10 mouse cellular contexts compared by ENCODE assay signal in the genomic region with DNA sequence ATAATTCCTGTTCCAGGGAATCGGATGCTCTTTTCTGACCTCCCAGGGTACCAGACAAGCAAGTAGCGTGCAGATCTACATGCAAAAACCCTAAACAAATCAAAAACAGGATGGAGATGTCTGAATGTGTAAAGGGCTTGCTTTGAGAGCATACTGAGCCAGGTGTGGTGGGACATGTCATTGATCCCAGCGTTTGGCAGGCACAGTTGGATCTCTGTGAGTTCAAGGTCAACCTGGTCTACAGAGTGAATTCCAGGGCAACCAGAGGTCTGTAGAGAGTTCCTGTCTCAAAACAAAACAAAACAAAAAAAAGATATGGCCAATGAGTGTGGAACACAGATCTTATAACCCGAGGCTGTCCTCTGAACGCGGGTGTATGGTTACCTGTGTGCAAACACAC. TPM values are rescaled to one million over a fixed set of nuclear protein-coding genes. Genes with fewer than 3 reads are reported as not detected.
A peak's percentile ranks its signal among the peaks of the same experiment; 100 is the strongest.
DNase-seq lines count a peak whose midpoint lies in the region; ATAC-seq and TF ChIP-seq lines count a peak whose summit lies in the region.
"Had no signal": no experiment of that assay in that cellular context is flagged by ENCODE, and none has a peak within 500 bp of the region (broad histone marks: within the 10 kb centered on the region; RNA-seq: fewer than 3 reads in every experiment).

No protein-coding gene starts in this region.

- no peaks in the 10 kb centered on the region for H3K27me3 ChIP-seq in heart, embryonic 16.5 days (ENCODE audit: control insufficient read depth, insufficient read depth, low read length)
- no peaks in the 10 kb centered on the region for H3K27me3 ChIP-seq in CH12.LX (replicated peaks)
- H3K27me3 ChIP-seq in liver, embryonic 13.5 days = no peaks in the 10 kb centered on the region

- TF ChIP-seq RAD21 in CH12.LX (IDR thresholded peaks at IDR 0.05; ENCODE audit: low read depth, low read length) = no peak

- H3K4me1 ChIP-seq in heart, embryonic 16.5 days (ENCODE audit: control insufficient read depth, insufficient read depth, low read length) = peaks cover 71% of the 10 kb centered on the region
- peaks cover 3 to 58% of the 10 kb centered on the region in 2 experiments; a peak in 2 of 4 replicates for H3K4me1 ChIP-seq in CH12.LX (ENCODE audit: control insufficient read depth in 1 of 2, insufficient read depth in 2 of 2)
- peaks cover 85% of the 10 kb centered on the region for H3K4me1 ChIP-seq in liver, embryonic 13.5 days (replicated peaks)

- in situ Hi-C loops in CH12.LX (cut with MboI; ENCODE audit: low pct_ligation_motif_present, low pct_unique_long_range_greater_than_20kb, low sequenced_read_pairs) = loop anchor here (10.0 kb wide), 2 partner anchors 109 to 349 kb away; no protein-coding TSS in a partner anchor

- WGBS in heart, embryonic 16.5 days = 87% methylated on average over 6 of the region's 6 CpGs
- WGBS in liver, embryonic 13.5 days (ENCODE audit: insufficient replicate concordance) = 85% methylated on average over 6 of the region's 6 CpGs

- TF ChIP-seq POLR2A in CH12.LX (IDR thresholded peaks at IDR 0.05; ENCODE audit: low read depth, low read length) = no peak

- TF ChIP-seq CTCF in CH12.LX (conservative IDR thresholded peaks at IDR 0.05 in 1 of 2, IDR thresholded peaks at IDR 0.05 in 1 of 2; ENCODE audit: low read depth in 2 of 2, low read length in 2 of 2) = no peak

- H3K9me3 ChIP-seq in heart, embryonic 16.5 days (replicated peaks; ENCODE audit: control insufficient read depth, low read length) = no peaks in the 10 kb centered on the region
- no peaks in the 10 kb centered on the region for H3K9me3 ChIP-seq in CH12.LX (replicated peaks; ENCODE audit: low read length)
- no peaks in the 10 kb centered on the region for H3K9me3 ChIP-seq in liver, embryonic 13.5 days (replicated peaks)
- H3K9me3 ChIP-seq: G1E; hindbrain, embryonic 10.5 days had no signal

- peak overlapping the region; percentile 48 for H3K9ac ChIP-seq in heart, embryonic 16.5 days (ENCODE audit: low read length)
- no peak overlapping the region; the same call in 1 of the 2 replicates for H3K9ac ChIP-seq in CH12.LX (ENCODE audit: insufficient read depth, low read depth)
- peak overlapping the region; percentile 97 for H3K9ac ChIP-seq in liver, embryonic 13.5 days

- no peak for DNase-seq in heart, postnatal 4 days
- DNase-seq in 3T3-L1 (ENCODE audit: low read depth, low spot score) (peak; percentile 23), CH12.LX (ENCODE audit: extremely low read depth) (no peak)
- no peak for DNase-seq in liver, embryonic 13.5 days
- DNase-seq in cerebellum, adult 11-12 months = no peak
- DNase-seq in right cerebral cortex, postnatal 14 days = no peak

- ATAC-seq in heart, embryonic 16.5 days (replicated peaks; ENCODE audit: extremely low read depth, insufficient read depth, low FRiP score) = no peak
- no peak for ATAC-seq in liver, embryonic 13.5 days (ENCODE audit: low read depth)

- peaks cover 51% of the 10 kb centered on the region for H3K79me2 ChIP-seq in CH12.LX (replicated peaks; ENCODE audit: control insufficient read depth, extremely low read depth, insufficient read depth, poor library complexity, severe bottlenecking)

- dilution Hi-C loops in CH12.LX (cut with MboI; ENCODE audit: extremely low pct_ligation_motif_present, extremely low pct_unique_long_range_greater_than_20kb, low sequenced_read_pairs) = no loop called here

- H3K27ac ChIP-seq in heart, embryonic 16.5 days (ENCODE audit: low read length) = peak overlapping the region; percentile 76
- no peak overlapping the region for H3K27ac ChIP-seq in CH12.LX (ENCODE audit: insufficient read depth, low read depth)
- H3K27ac ChIP-seq in liver, embryonic 13.5 days = peak overlapping the region; percentile 74; the same call in 1 of the 2 replicates

- no peak overlapping the region for H3K4me3 ChIP-seq in heart, embryonic 16.5 days (ENCODE audit: low read length)
- H3K4me3 ChIP-seq in CH12.LX (replicated peaks in 1 of 3; ENCODE audit: low read depth in 2 of 3, low read length in 2 of 3, poor library complexity in 1 of 3) = no peak overlapping the region
- peak overlapping the region; percentile 86 for H3K4me3 ChIP-seq in liver, embryonic 13.5 days (replicated peaks)

- peak overlapping the region; percentile 90; the same call in 1 of the 2 replicates for H3K4me2 ChIP-seq in heart, embryonic 16.5 days (ENCODE audit: low read depth, low read length)
- H3K4me2 ChIP-seq in CH12.LX (ENCODE audit: insufficient read depth, low read depth, poor library complexity, severe bottlenecking) = no peak overlapping the region
- peak overlapping the region; percentile 96 for H3K4me2 ChIP-seq in liver, embryonic 13.5 days

- TF ChIP-seq EP300 in CH12.LX (IDR thresholded peaks at IDR 0.05; ENCODE audit: low read length) = no peak

- peaks cover 28% of the 10 kb centered on the region for H3K36me3 ChIP-seq in heart, embryonic 16.5 days (ENCODE audit: control insufficient read depth, insufficient read depth)
- peaks cover 50 to 63% of the 10 kb centered on the region in 2 experiments for H3K36me3 ChIP-seq in CH12.LX (replicated peaks in 1 of 2; ENCODE audit: control insufficient read depth in 1 of 2, insufficient read depth in 1 of 2, low read length in 1 of 2)
- H3K36me3 ChIP-seq in liver, embryonic 13.5 days = peaks cover 60% of the 10 kb centered on the region

TF ChIP-seq in CH12.LX, 34 proteins besides CTCF, POLR2A, EP300 and RAD21:
- TF ChIP-seq ETS1 (conservative IDR thresholded peaks at IDR 0.05; ENCODE audit: low read depth, low read length) (no peak), E2F4 (IDR thresholded peaks at IDR 0.05; ENCODE audit: insufficient replicate concordance, low read depth, low read length) (no peak), CHD2 (IDR thresholded peaks at IDR 0.05; ENCODE audit: low read length) (no peak), TCF12 (IDR thresholded peaks at IDR 0.05; ENCODE audit: low read depth, low read length) (no peak), NELFE (IDR thresholded peaks at IDR 0.05; ENCODE audit: low read depth, low read length) (no peak), ZMIZ1 (IDR thresholded peaks at IDR 0.05; ENCODE audit: low read depth, low read length) (peak; percentile 48; the same call in 1 of the 2 replicates)

RNA-seq across cellular contexts. Expression of a gene that starts 2.3 kb away (rescaled TPM):
- 17.5 and 20.8 TPM in 2 replicates for polyA plus RNA-seq in heart, embryonic 16.5 days (2015; fragmentation: Nextera tagmentation; extraction: Ambion mirVana)
- total RNA-seq in heart, postnatal 4 days (2021) = 10 to 100 TPM; 15.3 to 15.5 TPM
- 6.8 and 7.3 TPM in 2 replicates for total RNA-seq in CH12.LX (2012; rRNA removed)
- total RNA-seq in CH12.LX (2014; rRNA removed) = 5.0 and 5.7 TPM in 2 replicates
- polyA plus RNA-seq in CH12.LX (2012; ENCODE audit: insufficient read length, low read depth) = 7.1 and 7.5 TPM in 2 replicates
- 7.8 and 8.8 TPM in 2 replicates for polyA plus RNA-seq in liver, embryonic 13.5 days (2015; fragmentation: Nextera tagmentation; extraction: Ambion mirVana)

RNA-seq across cellular contexts. Expression of a gene that starts 2.5 kb away (rescaled TPM):
- 108 and 114 TPM in 2 replicates for polyA plus RNA-seq in heart, embryonic 16.5 days (2015; fragmentation: Nextera tagmentation; extraction: Ambion mirVana)
- total RNA-seq in heart, postnatal 4 days (2021) = 10 to 100 TPM; 93.1 to 99.2 TPM
- total RNA-seq in CH12.LX (2012; rRNA removed) = 235 and 236 TPM in 2 replicates
- total RNA-seq in CH12.LX (2014; rRNA removed) = 146 and 149 TPM in 2 replicates
- polyA plus RNA-seq in CH12.LX (2012; ENCODE audit: insufficient read length, low read depth) = 158 and 179 TPM in 2 replicates
- polyA plus RNA-seq in liver, embryonic 13.5 days (2015; fragmentation: Nextera tagmentation; extraction: Ambion mirVana) = 150 TPM in 2 replicates

RNA-seq across cellular contexts. Expression of a gene that starts 13.9 kb away (rescaled TPM):
- polyA plus RNA-seq in heart, embryonic 16.5 days (2015; fragmentation: Nextera tagmentation; extraction: Ambion mirVana) = 0.92 and 2.4 TPM in 2 replicates
- total RNA-seq in heart, postnatal 4 days (2021) = 1 to 10 TPM; 2.7 to 3.5 TPM
- total RNA-seq in CH12.LX (2012; rRNA removed) (0.59 and 1.0 TPM in 2 replicates), CH12.LX (2014; rRNA removed) (0.50 TPM in 1 of 2 replicates, not detected in the other)
- 0.80 and 1.6 TPM in 2 replicates for polyA plus RNA-seq in CH12.LX (2012; ENCODE audit: insufficient read length, low read depth)
- polyA plus RNA-seq in liver, embryonic 13.5 days (2015; fragmentation: Nextera tagmentation; extraction: Ambion mirVana) = 0.30 TPM in 1 of 2 replicates, not detected in the other

RNA-seq across cellular contexts. Expression of a gene that starts 13.9 kb away (rescaled TPM):
- 111 and 133 TPM in 2 replicates for polyA plus RNA-seq in heart, embryonic 16.5 days (2015; fragmentation: Nextera tagmentation; extraction: Ambion mirVana)
- total RNA-seq in heart, postnatal 4 days (2021) = 10 to 100 TPM; 81.2 to 85.1 TPM
- total RNA-seq in CH12.LX (2012; rRNA removed) = 362 and 409 TPM in 2 replicates
- 395 and 553 TPM in 2 replicates for total RNA-seq in CH12.LX (2014; rRNA removed)
- 513 and 654 TPM in 2 replicates for polyA plus RNA-seq in CH12.LX (2012; ENCODE audit: insufficient read length, low read depth)
- 50.5 and 55.3 TPM in 2 replicates for polyA plus RNA-seq in liver, embryonic 13.5 days (2015; fragmentation: Nextera tagmentation; extraction: Ambion mirVana)

RNA-seq across cellular contexts. Expression of a gene that starts 25.6 kb away (rescaled TPM):
- 228 and 244 TPM in 2 replicates for polyA plus RNA-seq in heart, embryonic 16.5 days (2015; fragmentation: Nextera tagmentation; extraction: Ambion mirVana)
- 10 to 100 TPM; 63.1 to 69.1 TPM for total RNA-seq in heart, postnatal 4 days (2021)
- total RNA-seq in CH12.LX (2012; rRNA removed) (193 and 237 TPM in 2 replicates), CH12.LX (2014; rRNA removed) (242 and 270 TPM in 2 replicates)
- polyA plus RNA-seq in CH12.LX (2012; ENCODE audit: insufficient read length, low read depth) = 286 and 289 TPM in 2 replicates
- 407 and 437 TPM in 2 replicates for polyA plus RNA-seq in liver, embryonic 13.5 days (2015; fragmentation: Nextera tagmentation; extraction: Ambion mirVana)
- total RNA-seq: gastrocnemius, adult 18-20 months had no signal
